ENCODE assay signal across 8 mouse cellular contexts in the genomic region with DNA sequence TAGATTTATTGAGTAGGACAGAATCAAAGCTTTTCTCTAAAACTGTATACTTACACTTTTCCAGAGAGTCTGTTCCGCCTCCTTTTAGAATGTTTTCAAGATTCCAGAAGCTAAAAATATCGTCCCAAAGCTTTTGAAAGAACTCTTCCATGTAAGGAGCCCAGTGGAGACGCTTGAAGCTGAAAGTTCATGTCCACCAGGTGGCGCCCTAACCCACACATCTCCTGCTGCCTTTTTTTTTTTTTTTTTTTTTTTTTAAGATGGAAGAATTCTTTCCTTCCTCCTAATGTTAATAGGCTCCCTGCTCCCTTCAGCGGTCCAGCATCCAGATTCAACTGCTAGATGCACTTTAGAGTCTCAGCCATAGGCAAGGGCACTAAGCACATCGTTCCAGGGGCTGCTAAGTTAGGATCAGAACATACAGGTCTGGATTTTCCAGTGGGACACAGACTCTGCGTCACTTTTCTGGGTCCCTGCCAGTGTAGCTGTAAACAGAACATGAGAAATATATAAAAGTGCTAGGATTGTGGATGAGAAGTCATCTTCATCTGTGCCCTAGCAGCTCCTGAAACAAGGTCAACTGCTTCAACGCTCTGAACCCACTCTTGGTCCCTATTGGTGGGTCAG. TPM values are rescaled to one million over a fixed set of nuclear protein-coding genes. Genes with fewer than 3 reads are reported as not detected.
DNase-seq lines count a peak whose midpoint lies in the region; ATAC-seq lines count a peak whose summit lies in the region.

No protein-coding gene starts in this region.

- H3K4me1 ChIP-seq in hindbrain, embryonic 10.5 days (replicated peaks), result peaks cover 26% of the 10 kb centered on the region
- H3K4me1 ChIP-seq in hindbrain, embryonic 16.5 days (ENCODE audit: control insufficient read depth, insufficient read depth, low read depth, low read length), result 0 out of 2 replicates have a peak, but pooled peaks cover 4% of the 10 kb centered on the region
- H3K4me1 ChIP-seq in embryonic facial prominence, embryonic 11.5 days (ENCODE audit: control insufficient read depth, insufficient read depth, low read length), result no peaks in the 10 kb centered on the region

- no peak overlapping the region for H3K4me2 ChIP-seq in hindbrain, embryonic 16.5 days (ENCODE audit: low read length)
- no peak overlapping the region for H3K4me2 ChIP-seq in embryonic facial prominence, embryonic 11.5 days (ENCODE audit: low read depth, low read length)

- DNase-seq in hindbrain, embryonic 10.5 days (ENCODE audit: low spot score), result peak; percentile 81
- DNase-seq in adrenal gland, postnatal 25 days, result peak; percentile 87
- DNase-seq in embryonic facial prominence, embryonic 11.5 days (ENCODE audit: low spot score), result peak; percentile 90
- peak; percentile 88 to 92 for DNase-seq in heart, postnatal 14 days
- DNase-seq in left cerebral cortex, postnatal 25 days (ENCODE audit: low spot score in 2 of 2), result peak; percentile 89 to 95
- peak; percentile 40 for DNase-seq in ovary, adult 18-20 months (ENCODE audit: low spot score)
- DNase-seq in testis, postnatal 14 days (ENCODE audit: low spot score), result peak; percentile 81

- H3K27ac ChIP-seq in hindbrain, embryonic 10.5 days, result no peak overlapping the region
- no peak overlapping the region for H3K27ac ChIP-seq in hindbrain, embryonic 16.5 days (ENCODE audit: low read depth, low read length)
- H3K27ac ChIP-seq in embryonic facial prominence, embryonic 11.5 days (replicated peaks; ENCODE audit: low read depth, low read length), result no peak overlapping the region

- no peaks in the 10 kb centered on the region for H3K36me3 ChIP-seq in hindbrain, embryonic 10.5 days
- no peaks in the 10 kb centered on the region for H3K36me3 ChIP-seq in hindbrain, embryonic 16.5 days (ENCODE audit: control insufficient read depth, insufficient read depth, low read length)
- no peaks in the 10 kb centered on the region for H3K36me3 ChIP-seq in embryonic facial prominence, embryonic 11.5 days (replicated peaks; ENCODE audit: control insufficient read depth, insufficient read depth, low read depth, low read length)

- whole genome bisulfite sequencing in hindbrain, embryonic 10.5 days, result 30% methylated on average over 8 of the region's 8 CpGs
- 29% methylated on average over 8 of the region's 8 CpGs for WGBS in hindbrain, embryonic 16.5 days
- WGBS in embryonic facial prominence, embryonic 11.5 days, result 31% methylated on average over 8 of the region's 8 CpGs

- intact Hi-C loops in heart, postnatal 14 days (cut with DNase I), result loop anchor here (1.0 to 5.0 kb wide), 2 partner anchors 22 to 107 kb away; a partner anchor contains a TSS
- intact Hi-C loops in left cerebral cortex, postnatal 25 days (cut with DNase I), result loop anchor here (2.0 to 5.0 kb wide), 2 partner anchors 22 to 52 kb away; a partner anchor contains a TSS

- peaks cover 45% of the 10 kb centered on the region for H3K27me3 ChIP-seq in hindbrain, embryonic 10.5 days (ENCODE audit: insufficient read depth, poor library complexity, severe bottlenecking)
- H3K27me3 ChIP-seq in hindbrain, embryonic 16.5 days (replicated peaks; ENCODE audit: control insufficient read depth, insufficient read depth, low read length), result peaks cover 7% of the 10 kb centered on the region; the same call in 1 of the 2 replicates
- no peaks in the 10 kb centered on the region for H3K27me3 ChIP-seq in embryonic facial prominence, embryonic 11.5 days (ENCODE audit: control insufficient read depth, insufficient read depth, low read length)

- no peak for ATAC-seq in hindbrain, embryonic 16.5 days
- no peak for ATAC-seq in embryonic facial prominence, embryonic 11.5 days (replicated peaks; ENCODE audit: insufficient number of reproducible peaks, low FRiP score, low TSS enrichment, low read depth)

- no peak overlapping the region for H3K4me3 ChIP-seq in hindbrain, embryonic 10.5 days
- no peak overlapping the region for H3K4me3 ChIP-seq in hindbrain, embryonic 16.5 days (ENCODE audit: low read length)
- no peak overlapping the region for H3K4me3 ChIP-seq in embryonic facial prominence, embryonic 11.5 days (ENCODE audit: low read depth, low read length)

- H3K9ac ChIP-seq in hindbrain, embryonic 16.5 days (ENCODE audit: low read depth, low read length), result no peak overlapping the region
- no peak overlapping the region for H3K9ac ChIP-seq in embryonic facial prominence, embryonic 11.5 days (replicated peaks; ENCODE audit: low read length)

- H3K9me3 ChIP-seq in hindbrain, embryonic 10.5 days, result no peaks in the 10 kb centered on the region
- H3K9me3 ChIP-seq in hindbrain, embryonic 16.5 days (ENCODE audit: control insufficient read depth, low read length), result no peaks in the 10 kb centered on the region
- no peaks in the 10 kb centered on the region for H3K9me3 ChIP-seq in embryonic facial prominence, embryonic 11.5 days (replicated peaks; ENCODE audit: control insufficient read depth, low read length)

RNA-seq across cellular contexts. Expression of a gene that starts 2.5 kb away (rescaled TPM):
- polyA plus RNA-seq in hindbrain, embryonic 10.5 days (2016; fragmentation: Nextera tagmentation; extraction: Ambion mirVana), result 3.1 and 3.6 TPM in 2 replicates
- polyA plus RNA-seq in hindbrain, embryonic 16.5 days (2015; fragmentation: Nextera tagmentation; extraction: Ambion mirVana), result 1.5 and 2.3 TPM in 2 replicates
- total RNA-seq in adrenal gland, postnatal 25 days (2021), result 40.4 and 45.0 TPM in 2 replicates
- 10.9 and 16.6 TPM in 2 replicates for polyA plus RNA-seq in embryonic facial prominence, embryonic 11.5 days (2014; fragmentation: Nextera tagmentation; extraction: Ambion mirVana)
- total RNA-seq in heart, postnatal 14 days (2021), result 10 to 100 TPM; 21.6 to 23.8 TPM
- total RNA-seq in left cerebral cortex, postnatal 25 days (2021), result 1 to 10 TPM; 9.8 to 9.9 TPM

RNA-seq across cellular contexts. Expression of a gene that starts 15.8 kb away (rescaled TPM):
- polyA plus RNA-seq in hindbrain, embryonic 10.5 days (2016; fragmentation: Nextera tagmentation; extraction: Ambion mirVana), result 17.5 and 19.0 TPM in 2 replicates
- 12.2 and 12.6 TPM in 2 replicates for polyA plus RNA-seq in hindbrain, embryonic 16.5 days (2015; fragmentation: Nextera tagmentation; extraction: Ambion mirVana)
- total RNA-seq in adrenal gland, postnatal 25 days (2021), result 74.4 and 98.1 TPM in 2 replicates
- polyA plus RNA-seq in embryonic facial prominence, embryonic 11.5 days (2014; fragmentation: Nextera tagmentation; extraction: Ambion mirVana), result 22.1 and 22.9 TPM in 2 replicates
- total RNA-seq in heart, postnatal 14 days (2021), result 10 to 100 TPM; 10.8 to 11.7 TPM
- total RNA-seq in left cerebral cortex, postnatal 25 days (2021), result 10 to 100 TPM; 28.2 to 29.1 TPM

RNA-seq across cellular contexts. Expression of a gene that starts 19.1 kb away (rescaled TPM):
- polyA plus RNA-seq in hindbrain, embryonic 10.5 days (2016; fragmentation: Nextera tagmentation; extraction: Ambion mirVana), result 35.3 and 40.2 TPM in 2 replicates
- 56.4 and 62.4 TPM in 2 replicates for polyA plus RNA-seq in hindbrain, embryonic 16.5 days (2015; fragmentation: Nextera tagmentation; extraction: Ambion mirVana)
- 51.8 and 73.5 TPM in 2 replicates for total RNA-seq in adrenal gland, postnatal 25 days (2021)
- polyA plus RNA-seq in embryonic facial prominence, embryonic 11.5 days (2014; fragmentation: Nextera tagmentation; extraction: Ambion mirVana), result 10.2 and 14.0 TPM in 2 replicates
- total RNA-seq in heart, postnatal 14 days (2021), result 10 to 100 TPM; 24.6 to 26.5 TPM
- total RNA-seq in left cerebral cortex, postnatal 25 days (2021), result 10 to 100 TPM; 84.6 to 95.8 TPM

RNA-seq across cellular contexts. Expression of a gene that starts 54.4 kb away (rescaled TPM):
- polyA plus RNA-seq in hindbrain, embryonic 10.5 days (2016; fragmentation: Nextera tagmentation; extraction: Ambion mirVana), result 28.2 TPM in 2 replicates
- 9.6 and 23.9 TPM in 2 replicates for polyA plus RNA-seq in hindbrain, embryonic 16.5 days (2015; fragmentation: Nextera tagmentation; extraction: Ambion mirVana)
- total RNA-seq in adrenal gland, postnatal 25 days (2021), result 58.2 and 62.4 TPM in 2 replicates
- 22.4 and 24.3 TPM in 2 replicates for polyA plus RNA-seq in embryonic facial prominence, embryonic 11.5 days (2014; fragmentation: Nextera tagmentation; extraction: Ambion mirVana)
- total RNA-seq in heart, postnatal 14 days (2021), result 10 to 100 TPM; 17.2 to 20.6 TPM
- total RNA-seq in left cerebral cortex, postnatal 25 days (2021), result 10 to 100 TPM; 61.0 to 63.1 TPM

RNA-seq across cellular contexts. Expression of a gene that starts 57.4 kb away (rescaled TPM):
- 0.26 and 0.46 TPM in 2 replicates for polyA plus RNA-seq in hindbrain, embryonic 10.5 days (2016; fragmentation: Nextera tagmentation; extraction: Ambion mirVana)
- polyA plus RNA-seq in hindbrain, embryonic 16.5 days (2015; fragmentation: Nextera tagmentation; extraction: Ambion mirVana), result 2.7 and 3.5 TPM in 2 replicates
- total RNA-seq in adrenal gland, postnatal 25 days (2021), result 1.1 and 1.8 TPM in 2 replicates
- polyA plus RNA-seq in embryonic facial prominence, embryonic 11.5 days (2014; fragmentation: Nextera tagmentation; extraction: Ambion mirVana), result 0.64 and 1.2 TPM in 2 replicates
- 1 to 10 TPM; 1.2 to 3.3 TPM for total RNA-seq in heart, postnatal 14 days (2021)
- 1 to 10 TPM in 1 of 2 experiments, under 1 TPM in 1; 0.62 to 1.3 TPM for total RNA-seq in left cerebral cortex, postnatal 25 days (2021)

Comparison
In these comparisons a context has a peak if more than half of its experiments do, and no peak if none do; other contexts are left out.
1. DNase-seq: peak in every context shown above with its lines; median percentile 92 in left cerebral cortex, postnatal 25 days; 90 in embryonic facial prominence, embryonic 11.5 days; 90 in heart, postnatal 14 days; 87 in adrenal gland, postnatal 25 days; 81 in hindbrain, embryonic 10.5 days; 81 in testis, postnatal 14 days; 40 in ovary, adult 18-20 months.